Mouse (Mus musculus): Measurements from ENCODE around the gene Pak1ip1. TPM values are rescaled to one million over a fixed set of nuclear protein-coding genes. Genes with fewer than 3 reads are reported as not detected.

Pak1ip1 gene
- polyA plus RNA-seq, 1 experiment from 2014 or later, result 85.5 TPM

DNA sequence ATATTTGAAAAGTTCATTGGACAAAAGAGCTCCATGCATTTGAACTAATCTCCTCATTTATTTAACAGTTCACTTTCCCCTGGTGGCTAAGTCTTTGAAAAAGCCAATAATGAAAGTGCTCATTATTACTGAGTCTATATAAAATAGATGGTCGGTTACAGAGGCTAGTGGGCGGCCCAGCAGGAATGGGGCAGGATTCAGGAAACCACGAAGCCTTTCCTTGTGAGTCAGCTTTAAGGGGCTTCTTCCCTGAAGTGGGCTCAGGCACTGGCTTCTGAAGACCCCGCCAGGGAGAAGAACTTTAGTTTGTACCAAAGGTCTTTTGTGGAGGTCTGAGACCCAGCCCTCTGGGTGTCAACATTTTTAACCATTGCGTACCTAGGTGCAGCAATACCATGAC lies 51.1 kb downstream of the Pak1ip1 start:
- Histone ChIP-seq H3K4me2 (no peak overlapping the region), H3K27ac (no peak overlapping the region), H3K4me1 (peaks cover 10% of the 10 kb centered on the region), H3K36me3 (replicated peaks) (no peaks in the 10 kb centered on the region), H3K27me3 (peaks cover 41% of the 10 kb centered on the region), H3K9ac (no peak overlapping the region), H3K9me3 (no peaks in the 10 kb centered on the region), H3K4me3 (replicated peaks) (no peak overlapping the region)
- no peak for ATAC-seq (ENCODE audit: low FRiP score)
- 10% methylated on average over 5 of the region's 5 CpGs for WGBS

Other genes starting within 250 kb of the Pak1ip1 start
- gene Gcnt2, start 141.3 kb upstream of the Pak1ip1 start, polyA plus RNA-seq (2016; fragmentation: Nextera tagmentation; extraction: Ambion mirVana), result 3.6 and 4.4 TPM in 2 replicates
- gene Tmem14c, start 15.3 kb downstream of the Pak1ip1 start, polyA plus RNA-seq (2016; fragmentation: Nextera tagmentation; extraction: Ambion mirVana), result 133 and 143 TPM in 2 replicates
- gene Mak, start 78.7 kb downstream of the Pak1ip1 start, polyA plus RNA-seq (2016; fragmentation: Nextera tagmentation; extraction: Ambion mirVana), result 0.78 and 0.91 TPM in 2 replicates
- gene Gcm2, start 110.0 kb downstream of the Pak1ip1 start, polyA plus RNA-seq (2016; fragmentation: Nextera tagmentation; extraction: Ambion mirVana), result not detected in 2 replicates
- gene Sycp2l, start 113.3 kb downstream of the Pak1ip1 start, polyA plus RNA-seq (2016; fragmentation: Nextera tagmentation; extraction: Ambion mirVana), result not detected in 2 replicates
- gene Elovl2, start 219.4 kb downstream of the Pak1ip1 start, polyA plus RNA-seq (2016; fragmentation: Nextera tagmentation; extraction: Ambion mirVana), result 51.6 and 61.4 TPM in 2 replicates
- 19.4 and 20.3 TPM in 2 replicates for gene Smim13, start 248.8 kb downstream of the Pak1ip1 start, polyA plus RNA-seq (2016; fragmentation: Nextera tagmentation; extraction: Ambion mirVana)

Measured in forebrain, embryonic 12.5 days (tissue).